Mouse (Mus musculus) cerebellum, postnatal 4 days (tissue): ENCODE measurements around the gene Vmn1r10.

ENCODE experiments used
- DNase-seq, 2 experiments: peaks; one replicate each; pipeline ENCODE4 v3.0.0; 2022; ENCODE audit warnings: low spot score in 2 of 2, mixed read lengths in 1 of 2

The Vmn1r10 gene

DNA sequence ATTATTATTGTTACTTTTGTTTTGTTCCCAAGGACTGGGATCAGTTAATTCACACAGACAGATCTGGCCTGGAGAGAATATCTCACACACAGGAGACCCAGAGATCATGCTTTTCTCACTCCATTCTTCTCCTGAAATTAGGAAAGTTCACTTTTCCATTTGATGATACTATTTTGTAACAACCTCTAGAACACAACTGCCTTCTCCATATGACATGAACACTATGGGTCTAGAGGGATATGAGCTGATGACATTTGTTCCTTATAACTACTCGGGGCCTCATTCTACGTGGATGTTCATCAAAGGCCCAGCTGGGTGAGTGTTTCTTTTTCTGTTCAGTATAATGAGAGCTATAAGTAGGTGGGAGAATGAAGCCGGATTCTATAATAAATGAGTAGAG lies at the start of gene Vmn1r10:
TSS of gene Vmn1r10 (plus strand) at position 301 of the 400 bp plus-strand sequence.
- DNase-seq = no peak

DNA sequence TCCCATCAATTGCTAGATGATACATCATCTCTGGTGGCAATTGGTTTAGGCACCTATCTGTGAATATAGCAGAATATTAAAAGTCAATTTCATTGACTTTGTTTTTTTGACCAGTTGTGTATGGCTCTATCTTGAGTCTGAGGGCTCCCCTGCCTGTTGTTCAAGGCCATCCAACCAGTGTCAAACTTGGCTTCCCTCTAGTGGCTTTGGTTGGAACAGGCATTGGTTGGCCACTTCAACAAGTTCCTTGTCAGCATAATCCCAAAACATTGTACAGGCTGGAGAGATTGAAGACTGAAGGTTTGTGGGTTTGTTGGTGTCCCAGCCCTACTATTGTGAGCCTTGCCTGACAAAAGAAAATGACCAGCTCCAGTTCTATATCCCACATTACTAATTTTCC lies 45.5 kb upstream of the Vmn1r10 start:
- no peak for DNase-seq

DNA sequence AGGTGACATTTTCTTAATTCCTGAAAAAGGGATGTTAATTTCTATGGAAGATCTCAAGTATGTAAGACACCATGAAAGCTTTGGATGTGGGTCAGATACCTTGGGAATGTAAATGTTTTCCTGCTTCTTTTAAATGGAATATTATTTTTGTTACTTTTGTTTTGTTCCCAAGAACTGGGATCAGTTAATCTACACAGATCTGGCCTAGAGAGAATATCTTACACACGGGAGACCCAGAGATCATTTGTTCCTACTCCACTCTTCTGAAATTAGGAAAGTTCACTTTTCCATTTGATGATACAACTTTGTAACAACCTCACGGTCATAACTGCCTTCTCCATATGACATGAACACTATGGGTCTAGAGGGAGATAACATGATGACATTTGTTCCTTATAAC lies 42.8 kb upstream of the Vmn1r10 start, which contains the start of gene Vmn1r9:
TSS of gene Vmn1r9 (plus strand) at position 301 of the 400 bp plus-strand sequence.
- no peak for DNase-seq

DNA sequence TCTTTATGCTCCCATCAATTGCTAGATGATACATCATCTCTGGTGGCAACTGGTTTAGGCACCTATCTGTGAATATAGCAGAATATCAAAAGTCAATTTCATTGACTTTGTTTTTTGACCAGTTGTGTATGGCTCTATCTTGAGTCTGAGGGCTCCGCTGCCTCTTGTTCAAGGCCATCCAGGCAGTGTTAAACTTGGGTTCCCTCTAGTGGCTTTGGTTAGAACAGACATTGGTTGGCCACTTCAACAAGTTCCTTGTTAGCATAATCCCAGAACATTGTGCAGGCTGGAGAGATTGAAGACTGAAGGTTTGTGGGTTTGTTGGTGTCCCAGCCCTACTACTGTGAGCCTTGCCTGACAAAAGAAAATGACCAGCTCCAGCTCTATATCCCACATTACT lies 2.9 kb upstream of the Vmn1r10 start:
- DNase-seq = no peak

DNA sequence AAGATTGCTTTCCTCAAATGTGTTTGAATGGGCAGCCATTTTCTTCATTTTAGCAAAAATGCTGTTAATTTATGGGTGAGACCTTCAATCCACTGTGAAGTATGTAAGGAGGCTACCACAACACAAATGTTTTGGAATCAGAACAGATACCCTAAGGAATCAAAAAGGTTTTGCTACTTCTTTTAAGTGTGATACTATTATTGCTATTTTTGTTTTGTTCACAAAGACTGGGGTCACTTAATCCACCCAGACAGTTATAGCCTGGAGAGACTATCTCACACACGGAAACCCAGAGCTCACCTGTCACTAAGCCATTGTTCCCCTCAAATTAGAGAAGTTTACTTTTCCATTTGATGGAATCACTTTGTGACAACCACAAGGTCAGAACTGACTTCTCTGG lies 23.9 kb downstream of the Vmn1r10 start, which contains the start of gene Vmn1r11:
TSS of gene Vmn1r11 (plus strand) at position 301 of the 400 bp plus-strand sequence.
- no peak for DNase-seq

DNA sequence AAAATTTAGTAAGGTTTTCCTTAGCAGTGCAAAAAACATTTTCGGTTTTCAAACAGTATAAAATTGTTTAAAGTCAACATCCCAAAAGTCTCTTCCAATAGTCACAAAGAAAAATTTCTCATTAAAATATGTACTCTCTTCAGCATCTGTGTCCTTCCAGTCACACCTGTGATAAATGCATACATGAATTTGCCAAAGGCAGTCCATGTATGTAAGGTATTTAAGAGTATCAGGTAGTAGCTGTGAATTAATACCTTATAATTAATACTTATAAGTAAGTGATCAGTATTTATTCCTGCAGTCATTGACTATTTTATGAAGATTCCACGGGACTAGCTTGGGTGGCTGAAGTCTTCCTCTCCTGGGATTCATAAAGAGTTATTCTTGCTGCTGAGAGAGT lies 47.4 kb downstream of the Vmn1r10 start, which contains the start of gene Vmn1r12:
TSS of gene Vmn1r12 (plus strand) at position 301 of the 400 bp plus-strand sequence.
- no peak for DNase-seq
